Mouse (Mus musculus) left cerebral cortex, adult 11 months (tissue): ENCODE measurements around the gene Fam172a.

Experiments
- DNase-seq: peaks from one replicate; pipeline ENCODE4 v3.0.0; 2022; ENCODE audit warnings: low spot score

Gene Fam172a

DNA sequence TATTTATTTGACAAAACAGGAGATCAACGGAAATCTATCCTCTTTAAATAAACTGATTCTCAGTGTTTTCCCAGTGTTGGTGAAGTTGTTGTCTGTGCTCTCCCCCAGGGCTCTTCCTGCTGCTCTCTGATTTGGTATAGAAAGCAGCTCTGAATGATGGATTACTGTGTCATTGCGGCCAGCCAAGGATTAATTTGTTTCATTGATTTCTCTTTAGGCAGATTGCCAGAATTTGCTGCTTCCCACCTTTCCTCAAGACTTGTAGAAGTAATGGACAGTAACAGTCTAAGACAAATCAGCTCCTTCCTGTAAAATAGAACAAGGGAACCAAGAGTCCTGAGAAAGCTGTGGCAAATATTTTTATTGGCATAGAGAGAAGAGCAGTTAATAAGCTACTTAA is 513.4 kb downstream of the Fam172a start:
- DNase-seq, result no peak
